Mouse (Mus musculus): ENCODE data around the gene Rdh11. TPM values are rescaled to one million over a fixed set of nuclear protein-coding genes. Genes with fewer than 3 reads are reported as not detected.

The Rdh11 gene
- polyA plus RNA-seq, 1 experiment from 2014 or later: 39.0 TPM

GRCm38 (mm10) chr12:79131178-79131675 is 60.9 kb downstream of the Rdh11 start:
- Histone ChIP-seq H3K4me3 (ENCODE audit: low read length) (peak overlapping the region; percentile 44), H3K27me3 (replicated peaks; ENCODE audit: control insufficient read depth, insufficient read depth, low read length) (peaks cover 21% of the 10 kb centered on the region), H3K4me1 (ENCODE audit: control insufficient read depth, insufficient read depth, low read length) (peaks cover 8% of the 10 kb centered on the region; the same call in 1 of the 2 replicates), H3K9ac (ENCODE audit: low read depth, low read length) (peak overlapping the region; percentile 41; the same call in 1 of the 2 replicates), H3K9me3 (ENCODE audit: control insufficient read depth, low read length) (no peaks in the 10 kb centered on the region), H3K4me2 (ENCODE audit: low read depth, low read length) (peak overlapping the region; percentile 91), H3K27ac (ENCODE audit: low read length) (no peak overlapping the region), H3K36me3 (ENCODE audit: control insufficient read depth, insufficient read depth, low read length) (no peaks in the 10 kb centered on the region)
- ATAC-seq: no peak
- 3% methylated on average over 22 of the region's 22 CpGs for WGBS

- Histone ChIP-seq H3K27ac (ENCODE audit: low read length) (no peak within 1 kb of the TSS), H3K4me3 (ENCODE audit: low read length) (peak within 1 kb of the TSS; percentile 44), H3K9ac (ENCODE audit: low read depth, low read length) (peak within 1 kb of the TSS; percentile 44; the same call in 1 of the 2 replicates), H3K4me2 (ENCODE audit: low read depth, low read length) (peak within 1 kb of the TSS; percentile 91), H3K9me3 (ENCODE audit: control insufficient read depth, low read length) (no peaks in the 10 kb centered on the region), H3K4me1 (ENCODE audit: control insufficient read depth, insufficient read depth, low read length) (peaks cover 8% of the 10 kb centered on the region; the same call in 1 of the 2 replicates), H3K27me3 (replicated peaks; ENCODE audit: control insufficient read depth, insufficient read depth, low read length) (peaks cover 21% of the 10 kb centered on the region), H3K36me3 (ENCODE audit: control insufficient read depth, insufficient read depth, low read length) (no peaks in the 10 kb centered on the region)
- under 1% methylated on average over 47 of the region's 47 CpGs for WGBS
- peak; percentile 94 for ATAC-seq
Measured at GRCm38 (mm10) chr12:79130299-79131177, 61.6 kb downstream of the Rdh11 start, which contains the start of gene Arg2. Gene Arg2 (plus strand): TSS chr12:79130777.

Other genes starting within 250 kb of the Rdh11 start
- gene Tmem229b, start 184.7 kb downstream of the Rdh11 start, polyA plus RNA-seq (2015; fragmentation: Nextera tagmentation; extraction: Ambion mirVana): 5.1 and 5.3 TPM in 2 replicates
- gene Plekhh1, start 163.1 kb downstream of the Rdh11 start, polyA plus RNA-seq (2015; fragmentation: Nextera tagmentation; extraction: Ambion mirVana): 7.5 and 9.0 TPM in 2 replicates
- gene Pigh, start 102.6 kb downstream of the Rdh11 start, polyA plus RNA-seq (2015; fragmentation: Nextera tagmentation; extraction: Ambion mirVana): 26.2 and 27.6 TPM in 2 replicates
- gene Arg2, start 61.5 kb downstream of the Rdh11 start, polyA plus RNA-seq (2015; fragmentation: Nextera tagmentation; extraction: Ambion mirVana): 0.75 and 0.82 TPM in 2 replicates
- 111 and 117 TPM in 2 replicates for gene Vti1b, start 19.6 kb downstream of the Rdh11 start, polyA plus RNA-seq (2015; fragmentation: Nextera tagmentation; extraction: Ambion mirVana)
- gene Rdh12, start 16.6 kb upstream of the Rdh11 start, polyA plus RNA-seq (2015; fragmentation: Nextera tagmentation; extraction: Ambion mirVana): 0.94 and 1.2 TPM in 2 replicates
- 12.3 and 12.5 TPM in 2 replicates for gene Zfyve26, start 104.0 kb upstream of the Rdh11 start, polyA plus RNA-seq (2015; fragmentation: Nextera tagmentation; extraction: Ambion mirVana)
- 6.2 and 6.8 TPM in 2 replicates for gene Rad51b, start 105.0 kb upstream of the Rdh11 start, polyA plus RNA-seq (2015; fragmentation: Nextera tagmentation; extraction: Ambion mirVana)

Data from intestine, embryonic 16.5 days (tissue).